Mouse (Mus musculus): ENCODE measurements around the gene Coa5.

The Coa5 gene

DNA sequence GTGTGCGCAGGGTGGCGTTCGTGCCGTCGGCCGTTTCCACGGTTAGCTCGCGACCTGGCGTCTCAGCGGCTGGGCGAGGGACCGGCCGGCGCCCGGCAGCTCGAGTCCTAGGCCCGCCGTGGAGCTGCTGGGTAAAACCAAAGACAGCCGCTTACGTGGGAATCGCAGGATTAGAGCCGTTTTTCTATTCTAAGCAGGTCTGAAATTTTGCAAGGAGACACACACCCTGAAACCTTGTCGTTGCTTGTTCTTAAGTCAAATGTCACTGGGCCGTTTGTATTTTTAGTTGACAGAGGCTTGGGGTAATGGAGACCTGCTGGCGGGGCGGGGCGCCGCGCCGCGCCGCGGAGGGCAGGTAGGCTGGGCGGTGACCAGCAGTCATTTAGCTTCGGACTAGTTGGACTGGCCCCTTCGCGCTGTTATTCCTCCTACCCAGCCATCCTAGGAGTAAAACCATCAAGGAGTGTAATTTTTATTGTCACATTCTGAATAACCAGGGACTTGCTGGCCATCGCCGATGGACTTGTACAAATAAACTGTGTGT lies 466 bp upstream of the Coa5 start:
- peak in 1 of 2 experiments; percentile 23 for DNase-seq (ENCODE audit: low spot score in 2 of 2)

GRCm38 (mm10) chr1:37428911-37429310 lies 992 bp downstream of the Coa5 start:
- DNase-seq (ENCODE audit: low spot score in 2 of 2) = no peak

DNA sequence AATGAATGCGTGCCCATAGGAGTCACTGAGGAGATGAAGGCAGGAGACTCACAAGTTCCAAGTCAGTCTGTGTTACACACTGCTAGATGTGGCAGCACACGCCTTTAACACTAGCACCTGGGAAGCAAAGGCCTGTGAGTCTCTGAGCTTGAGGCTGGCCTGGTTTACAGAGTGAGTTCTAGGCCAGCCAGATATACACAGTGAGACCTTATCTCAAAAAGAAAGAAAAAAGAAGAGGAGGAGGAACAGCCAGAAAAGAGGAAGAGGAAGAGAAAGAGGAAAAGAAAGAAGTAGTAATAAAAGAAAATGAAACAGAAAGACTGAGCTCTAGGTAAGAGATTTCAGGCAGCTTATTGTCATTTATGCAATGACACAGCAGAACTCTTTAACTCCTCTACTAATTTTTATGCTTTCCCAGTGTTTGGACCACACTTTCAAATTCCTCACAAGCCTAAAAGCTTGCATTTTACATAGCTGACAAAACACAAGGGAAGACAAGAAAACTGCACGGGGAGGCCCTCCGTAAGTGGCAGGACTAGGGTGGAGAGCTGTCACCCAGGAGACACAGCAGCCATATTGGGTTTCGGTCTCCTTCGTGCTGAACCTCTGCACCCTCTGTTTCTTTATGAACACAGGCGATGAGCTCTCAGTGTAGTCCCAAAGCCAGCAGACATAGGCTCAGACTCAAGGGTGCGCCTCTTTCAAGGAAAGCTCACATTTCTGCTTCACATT lies 2.6 kb downstream of the Coa5 start:
- DNase-seq (ENCODE audit: low spot score in 2 of 2) = no peak

DNA sequence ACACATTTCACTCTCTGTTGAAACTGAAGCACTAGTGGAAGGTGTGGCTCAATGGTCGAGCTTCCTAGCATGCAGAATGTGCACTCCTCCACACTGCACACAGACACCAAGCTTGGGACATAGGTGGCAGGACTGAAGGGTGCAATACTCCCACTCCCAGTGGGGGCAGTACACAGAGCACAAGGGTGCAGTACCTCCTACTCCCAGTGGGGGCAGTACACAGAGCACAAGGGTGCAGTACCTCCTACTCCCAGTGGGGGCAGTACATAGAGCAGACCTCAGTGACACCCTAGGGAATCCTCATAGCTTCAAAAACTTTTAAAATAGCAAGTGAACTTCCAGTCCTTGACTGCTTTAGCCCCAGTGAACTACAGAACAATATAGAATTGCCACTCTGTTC lies 10.5 kb downstream of the Coa5 start:
- DNase-seq (ENCODE audit: low spot score in 2 of 2) = peak; percentile 48 to 51

GRCm38 (mm10) chr1:37415394-37415793 lies 14.5 kb downstream of the Coa5 start:
- no peak for DNase-seq (ENCODE audit: low spot score in 2 of 2)

- DNase-seq (ENCODE audit: low spot score in 2 of 2) = no peak
Measured at GRCm38 (mm10) chr1:37409647-37410046, 20.3 kb downstream of the Coa5 start.

DNA sequence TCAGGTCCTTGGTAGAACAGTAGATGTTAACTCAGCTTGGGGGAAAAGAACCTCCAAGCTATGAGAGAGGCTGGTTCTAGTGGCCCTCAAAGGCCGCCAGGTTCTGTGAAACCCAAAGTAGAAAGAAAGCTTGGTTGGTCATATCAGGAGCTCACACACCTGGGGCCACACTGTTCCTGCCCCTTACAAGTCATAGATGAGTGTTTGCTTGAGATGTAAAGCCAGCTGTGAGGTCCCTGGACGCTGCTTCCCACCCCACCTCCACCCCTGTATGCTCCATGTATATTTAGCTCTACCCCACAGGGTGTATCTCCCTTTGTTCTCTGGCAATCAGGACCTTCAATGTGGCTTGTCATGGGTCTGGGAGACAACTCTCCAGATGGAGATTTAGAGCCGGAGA lies 21.2 kb downstream of the Coa5 start:
- no peak for DNase-seq (ENCODE audit: low spot score in 2 of 2)

DNA sequence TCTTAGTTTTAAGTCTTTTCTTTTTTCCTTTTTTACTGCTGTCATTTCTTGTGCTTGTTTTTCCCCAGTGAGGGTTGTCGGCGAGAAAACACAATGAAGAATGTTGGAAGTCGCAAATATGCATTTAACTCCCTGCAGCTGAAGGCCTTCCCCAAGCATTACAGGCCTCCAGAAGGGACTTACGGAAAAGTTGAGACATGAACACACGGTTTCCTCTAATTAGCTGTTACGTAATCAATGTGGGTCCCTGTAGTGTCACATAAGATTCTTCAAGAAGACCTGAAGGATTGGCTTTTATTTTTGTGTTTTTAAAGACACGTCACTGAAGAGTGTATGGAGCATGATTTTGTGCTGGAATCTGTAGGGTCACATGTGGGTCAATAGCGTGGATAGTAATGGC lies 21.8 kb downstream of the Coa5 start:
- DNase-seq (ENCODE audit: low spot score in 2 of 2) = no peak

DNA sequence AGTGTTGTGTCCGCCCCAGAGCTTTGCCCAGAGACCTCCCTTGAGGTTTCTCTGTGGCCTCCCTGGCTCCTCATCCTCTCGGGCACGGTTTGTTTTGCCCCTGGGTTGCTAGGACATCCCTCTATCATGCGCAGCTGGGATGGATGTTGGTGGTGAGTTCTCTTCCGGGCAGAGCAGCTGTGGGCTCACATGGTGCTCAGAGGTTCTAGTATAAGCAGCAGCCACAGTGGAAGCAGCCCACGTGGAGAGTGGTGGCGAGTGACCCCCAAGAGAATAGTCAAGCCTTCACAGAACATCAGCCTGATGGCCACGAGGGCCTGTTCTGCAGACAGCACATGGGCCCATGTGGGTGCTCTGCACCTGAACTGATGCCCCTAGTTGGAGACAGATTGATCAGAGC lies 22.7 kb downstream of the Coa5 start:
- no peak for DNase-seq (ENCODE audit: low spot score in 2 of 2)

DNA sequence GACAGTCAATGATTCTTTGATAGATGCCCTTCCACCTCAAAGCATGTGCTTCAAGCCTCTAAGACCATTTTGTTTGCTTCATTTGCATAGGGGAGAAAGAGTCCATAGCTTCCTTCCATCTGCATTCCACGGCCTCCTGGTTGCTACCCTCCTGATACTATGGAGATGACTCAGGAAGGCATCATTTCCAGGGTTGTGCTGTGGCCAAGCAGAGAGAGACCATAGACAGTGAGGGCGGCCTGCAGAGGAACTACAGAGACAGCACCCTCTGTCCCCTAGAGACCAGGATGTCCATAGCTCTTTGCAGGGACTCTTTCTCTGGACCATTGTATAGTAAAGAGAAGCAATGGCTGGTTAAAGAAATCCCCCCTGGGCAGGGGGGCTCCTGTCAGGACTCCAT lies 24.8 kb downstream of the Coa5 start:
- DNase-seq (ENCODE audit: low spot score in 2 of 2) = no peak

GRCm38 (mm10) chr1:37401687-37402086 lies 28.2 kb downstream of the Coa5 start:
- peak; percentile 40 to 46 for DNase-seq (ENCODE audit: low spot score in 2 of 2)

DNA sequence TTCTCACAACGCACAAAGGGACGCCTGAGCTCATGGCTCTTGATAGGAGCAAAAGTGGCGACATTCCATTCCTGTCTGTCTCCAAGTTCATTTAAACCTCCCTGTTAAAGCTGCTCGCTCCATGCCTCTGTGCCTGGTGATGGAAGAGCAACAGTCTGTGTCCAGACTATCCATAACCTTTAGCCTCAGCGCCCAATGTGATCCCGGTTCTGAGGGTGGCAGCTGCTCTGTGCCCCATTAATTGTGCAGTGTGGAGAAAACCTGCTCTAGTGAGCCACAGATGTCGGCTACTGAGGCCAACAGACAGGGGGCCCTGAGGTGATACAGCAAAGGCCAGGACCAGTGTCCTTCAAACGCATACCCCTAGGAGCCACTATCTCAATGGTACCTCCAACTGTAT lies 30.2 kb downstream of the Coa5 start:
- no peak for DNase-seq (ENCODE audit: low spot score in 2 of 2)

- DNase-seq (ENCODE audit: low spot score in 2 of 2) = no peak
Measured at GRCm38 (mm10) chr1:37398961-37399360, 30.9 kb downstream of the Coa5 start.

DNA sequence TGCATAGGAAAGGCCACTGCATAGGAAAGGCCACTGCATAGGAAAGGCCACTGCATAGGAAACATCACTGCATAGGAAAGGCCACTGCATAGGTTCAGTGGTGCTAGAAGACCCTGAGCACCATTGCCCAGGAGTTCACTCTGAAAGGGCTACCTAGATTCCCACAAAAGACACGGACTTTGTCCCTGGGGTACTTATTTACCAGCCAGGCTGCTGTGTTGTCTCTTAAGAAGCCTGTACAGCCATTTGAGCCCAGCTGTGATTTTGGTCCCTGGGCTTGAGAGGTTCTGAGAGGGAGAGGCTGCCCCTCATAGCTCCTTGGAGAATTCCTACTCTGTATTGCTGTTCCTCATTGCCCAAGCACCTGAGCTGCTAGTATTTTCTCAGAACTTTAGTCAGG lies 33.4 kb downstream of the Coa5 start:
- no peak for DNase-seq (ENCODE audit: low spot score in 2 of 2)

DNA sequence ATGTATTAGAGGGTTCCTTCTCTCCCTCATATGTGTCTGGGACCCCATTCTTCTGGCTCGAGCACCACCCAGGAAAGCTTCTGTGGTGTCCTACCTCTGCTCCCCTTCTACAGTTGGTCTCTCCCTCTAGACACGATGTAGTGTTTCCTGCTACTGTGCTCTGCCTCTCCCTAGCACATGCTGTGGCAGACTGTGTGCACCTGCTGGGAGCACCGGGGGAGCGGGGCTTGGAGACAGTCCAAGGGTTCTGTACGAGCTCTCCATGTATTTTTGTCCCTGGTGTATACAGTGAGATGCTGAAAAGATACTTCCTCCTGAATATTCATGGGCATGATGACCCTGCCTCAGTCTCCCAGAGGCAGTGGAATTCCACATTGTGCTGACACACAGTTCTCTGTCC lies 36.7 kb downstream of the Coa5 start:
- DNase-seq (ENCODE audit: low spot score in 2 of 2) = no peak

- no peak for DNase-seq (ENCODE audit: low spot score in 2 of 2)
Measured at GRCm38 (mm10) chr1:37386448-37386971, 43.4 kb downstream of the Coa5 start.

GRCm38 (mm10) chr1:37384304-37384703 lies 45.6 kb downstream of the Coa5 start:
- no peak for DNase-seq (ENCODE audit: low spot score in 2 of 2)

- DNase-seq (ENCODE audit: low spot score in 2 of 2) = no peak
Measured at GRCm38 (mm10) chr1:37380913-37381312, 49.0 kb downstream of the Coa5 start.

- no peak for DNase-seq (ENCODE audit: low spot score in 2 of 2)
Measured at GRCm38 (mm10) chr1:37379536-37379935, 50.4 kb downstream of the Coa5 start.

GRCm38 (mm10) chr1:37378095-37378494 lies 51.8 kb downstream of the Coa5 start:
- no peak for DNase-seq (ENCODE audit: low spot score in 2 of 2)

- no peak for DNase-seq (ENCODE audit: low spot score in 2 of 2)
Measured at GRCm38 (mm10) chr1:37376751-37377150, 53.2 kb downstream of the Coa5 start.

- no peak for DNase-seq (ENCODE audit: low spot score in 2 of 2)
Measured at GRCm38 (mm10) chr1:37376177-37376576, 53.7 kb downstream of the Coa5 start.

DNA sequence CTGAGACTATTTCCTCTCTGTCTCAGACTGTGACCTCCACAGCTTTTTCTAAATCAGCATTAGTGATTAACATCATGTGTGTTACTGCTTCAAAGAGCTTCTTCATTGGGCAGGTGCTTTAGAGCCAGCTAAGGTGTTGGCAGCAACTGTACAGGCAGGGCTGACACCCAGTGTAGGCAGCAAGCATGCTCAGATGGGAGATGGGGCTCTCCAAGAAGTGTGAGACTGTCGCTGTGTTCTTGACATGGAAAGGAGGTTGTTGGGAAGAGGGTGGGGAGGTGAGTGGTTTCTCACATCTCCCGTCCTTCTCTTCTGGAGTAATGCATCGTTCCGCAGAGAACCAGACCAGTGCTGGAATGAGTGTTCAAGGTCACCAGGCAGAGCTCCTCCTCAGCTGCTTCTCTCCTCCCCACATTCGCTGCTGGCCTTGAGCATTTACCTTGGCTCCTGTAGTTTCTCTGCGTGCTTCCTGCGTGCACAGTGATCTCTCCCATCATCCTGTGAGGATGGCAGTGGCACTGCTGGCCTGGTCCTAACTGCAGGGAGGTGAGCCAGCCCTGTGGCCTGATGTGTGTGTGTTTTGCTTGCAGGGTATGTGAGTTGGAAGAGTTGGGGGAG lies 61.0 kb downstream of the Coa5 start:
- DNase-seq (ENCODE audit: low spot score in 2 of 2) = no peak

All from spleen, postnatal 36 days (tissue).